Mouse (Mus musculus) forebrain, embryonic 16.5 days (tissue): ENCODE results near the gene Gm6309. TPM values are rescaled to one million over a fixed set of nuclear protein-coding genes. Genes with fewer than 3 reads are reported as not detected.
"Not testable (repeated sequence)": the region's sequence is repeated elsewhere in the genome, so short reads cannot be mapped to it uniquely, and the experiment has no call there.

Experiments used
- ATAC-seq: fragments of 200-750 bp; cut with Nextera tagmentation; 2 replicates; pipeline ENCODE4 v1.8.0; 2017; ENCODE audit warnings: mild to moderate bottlenecking, moderate library complexity
- H3K27ac ChIP-seq: fragments of 300-500 bp; sonication (generic); 2 replicates; pipeline ENCODE4 v1.5.1; 2014; ENCODE audit warnings: low read length, control low read depth
- H3K27me3 ChIP-seq: fragments of 300-500 bp; sonication (generic); replicated peaks from 2 replicates; pipeline ENCODE4 v1.6.1; 2014; ENCODE audit warnings: low read length; ENCODE audit not compliant: control insufficient read depth, insufficient read depth
- H3K36me3 ChIP-seq: fragments of 300-500 bp; sonication (generic); 2 replicates; pipeline ENCODE4 v1.6.1; 2014; ENCODE audit not compliant: control insufficient read depth, insufficient read depth
- H3K4me1 ChIP-seq: fragments of 300-500 bp; sonication (generic); replicated peaks from 2 replicates; pipeline ENCODE4 v1.6.1; 2014; ENCODE audit warnings: low read length; ENCODE audit not compliant: control insufficient read depth, insufficient read depth
- H3K4me2 ChIP-seq: fragments of 300-500 bp; sonication (generic); 2 replicates; pipeline ENCODE4 v1.6.1; 2014; ENCODE audit warnings: mild to moderate bottlenecking, low read length, control low read depth
- H3K4me3 ChIP-seq: fragments of 300-500 bp; sonication (generic); replicated peaks from 2 replicates; pipeline ENCODE4 v1.5.1; 2014; ENCODE audit warnings: mild to moderate bottlenecking, low read length, control low read depth
- H3K9ac ChIP-seq: fragments of 300-500 bp; sonication (generic); replicated peaks from 2 replicates; pipeline ENCODE4 v1.6.1; 2014; ENCODE audit warnings: low read depth, low read length, control low read depth
- H3K9me3 ChIP-seq: fragments of 300-500 bp; sonication (generic); 2 replicates; pipeline ENCODE4 v1.6.1; 2016; ENCODE audit warnings: low read length; ENCODE audit not compliant: control insufficient read depth
- WGBS: fragments of 180-500 bp; shearing (Covaris S2); extraction: QIAGEN DNeasy Blood & Tissue Kit; methylation state at CpG from one replicate; pipeline ENCODE4 v1.1.7; 2014; 5-methylcytosine and 5-hydroxymethylcytosine counted together
- polyA plus RNA-seq: library from polyadenylated mRNA; unstranded; fragments of >200 nt; fragmentation: Nextera tagmentation; extraction: Ambion mirVana; gene quantifications from 2 replicates; pipeline ENCODE4 v1.2.1, GENCODE M21; 2015

The Gm6309 gene
- polyA plus RNA-seq, 1 experiment from 2014 or later, result not detected

- ATAC-seq, result no peak
- H3K27ac ChIP-seq, result no peak overlapping the region
- no peaks in the 10 kb centered on the region for H3K36me3 ChIP-seq
- WGBS, result 83% methylated on average over 7 of the region's 7 CpGs
- no peaks in the 10 kb centered on the region for H3K9me3 ChIP-seq
- H3K9ac ChIP-seq, result no peak overlapping the region
- no peaks in the 10 kb centered on the region for H3K27me3 ChIP-seq
- H3K4me1 ChIP-seq, result no peaks in the 10 kb centered on the region
- no peak overlapping the region for H3K4me3 ChIP-seq
- no peak overlapping the region for H3K4me2 ChIP-seq
These were observed 18.2 kb upstream of the Gm6309 start for GRCm38 (mm10) chr5:146188712-146189111.

- Histone ChIP-seq H3K9me3 (no peaks in the 10 kb centered on the region), H3K36me3 (no peaks in the 10 kb centered on the region), H3K27me3 (no peaks in the 10 kb centered on the region), H3K9ac (no peak overlapping the region), H3K4me2 (no peak overlapping the region), H3K4me3 (no peak overlapping the region), H3K27ac (no peak overlapping the region), H3K4me1 (no peaks in the 10 kb centered on the region)
- no peak for ATAC-seq
- 84% methylated on average over 1 of the region's 1 CpGs for WGBS
These were observed 17.6 kb upstream of the Gm6309 start for GRCm38 (mm10) chr5:146188144-146188543.

GRCm38 (mm10) chr5:146187441-146187840 is 16.9 kb upstream of the Gm6309 start:
- ATAC-seq, H3K9me3 ChIP-seq: not testable (repeated sequence)
- 28% methylated on average over 5 of the region's 5 CpGs for WGBS

GRCm38 (mm10) chr5:146185204-146185603 is 14.7 kb upstream of the Gm6309 start, which contains the start of gene 1700001J03Rik:
Gene 1700001J03Rik (minus strand): TSS chr5:146185304.
- not testable (repeated sequence) for H3K4me2 ChIP-seq, H3K36me3 ChIP-seq, H3K4me1 ChIP-seq, H3K4me3 ChIP-seq, ATAC-seq, H3K27ac ChIP-seq, H3K9me3 ChIP-seq, H3K27me3 ChIP-seq, H3K9ac ChIP-seq
- WGBS, result 76% methylated on average over 4 of the region's 4 CpGs

More at GRCm38 (mm10) chr5:146187441-146187840, 16.9 kb upstream of the Gm6309 start:
- H3K4me1 ChIP-seq, H3K4me2 ChIP-seq, H3K27me3 ChIP-seq, H3K27ac ChIP-seq, H3K4me3 ChIP-seq, H3K36me3 ChIP-seq, H3K9ac ChIP-seq: not testable (repeated sequence)

GRCm38 (mm10) chr5:146172744-146173143 is 2.2 kb upstream of the Gm6309 start:
- not testable (repeated sequence) for H3K4me1 ChIP-seq, ATAC-seq, H3K36me3 ChIP-seq, H3K4me3 ChIP-seq, H3K27ac ChIP-seq, H3K27me3 ChIP-seq, H3K9ac ChIP-seq, H3K9me3 ChIP-seq, H3K4me2 ChIP-seq
- 72% methylated on average over 4 of the region's 4 CpGs for WGBS

GRCm38 (mm10) chr5:146160439-146160838 is 10.1 kb downstream of the Gm6309 start, which contains the start of gene Gm5565:
Gene Gm5565 (minus strand): TSS chr5:146160539.
- not testable (repeated sequence) for H3K9me3 ChIP-seq, H3K36me3 ChIP-seq, H3K9ac ChIP-seq, H3K4me1 ChIP-seq, H3K27me3 ChIP-seq, H3K27ac ChIP-seq, ATAC-seq, H3K4me3 ChIP-seq, H3K4me2 ChIP-seq
- WGBS, result 95% methylated on average over 3 of the region's 3 CpGs

- H3K9me3 ChIP-seq, H3K36me3 ChIP-seq: not testable (repeated sequence)
- whole genome bisulfite sequencing, result 87% methylated on average over 4 of the region's 4 CpGs
These were observed 12.2 kb downstream of the Gm6309 start for GRCm38 (mm10) chr5:146158326-146158725.

GRCm38 (mm10) chr5:146150454-146150853 is 20.1 kb downstream of the Gm6309 start:
- no peak overlapping the region for H3K4me3 ChIP-seq
- H3K36me3 ChIP-seq, result no peaks in the 10 kb centered on the region
- H3K9me3 ChIP-seq, result peaks cover 2% of the 10 kb centered on the region; the same call in 1 of the 2 replicates
- no peak for ATAC-seq
- no peak overlapping the region for H3K9ac ChIP-seq
- no peak overlapping the region for H3K4me2 ChIP-seq
- WGBS, result 80% methylated on average over 3 of the region's 3 CpGs
- no peaks in the 10 kb centered on the region for H3K27me3 ChIP-seq
- no peaks in the 10 kb centered on the region for H3K4me1 ChIP-seq
- H3K27ac ChIP-seq, result no peak overlapping the region

More at GRCm38 (mm10) chr5:146158326-146158725, 12.2 kb downstream of the Gm6309 start:
- not testable (repeated sequence) for H3K4me2 ChIP-seq, ATAC-seq, H3K27ac ChIP-seq, H3K9ac ChIP-seq, H3K4me3 ChIP-seq, H3K4me1 ChIP-seq, H3K27me3 ChIP-seq

- Histone ChIP-seq H3K4me3 (no peak overlapping the region), H3K27ac (no peak overlapping the region), H3K9me3 (peaks cover 2% of the 10 kb centered on the region; the same call in 1 of the 2 replicates), H3K9ac (no peak overlapping the region), H3K4me1 (no peaks in the 10 kb centered on the region), H3K36me3 (no peaks in the 10 kb centered on the region), H3K27me3 (no peaks in the 10 kb centered on the region), H3K4me2 (no peak overlapping the region)
- no peak for ATAC-seq
- WGBS, result 40% methylated on average over 2 of the region's 2 CpGs
These were observed 22.6 kb downstream of the Gm6309 start for GRCm38 (mm10) chr5:146147903-146148302.
